ENCODE assay signal across 11 mouse cellular contexts in genomic region chr13:51479826-51480225, GRCm38 (mm10).
DNase-seq lines count a peak whose midpoint lies in the region; ATAC-seq lines count a peak whose summit lies in the region.
"Had no signal": no experiment of that assay in that cellular context is flagged by ENCODE, and none has a peak within 500 bp of the region (broad histone marks: within the 10 kb centered on the region; RNA-seq: fewer than 3 reads in every experiment).

No protein-coding gene starts in this region.

- H3K4me2 ChIP-seq in kidney, embryonic 15.5 days: no peak overlapping the region

- peak; percentile 72 for DNase-seq in kidney, adult 18-20 months
- DNase-seq in Muller cell, postnatal 12 days (ENCODE audit: inconsistent ontology term): peak; percentile 84
- peak; percentile 53 for DNase-seq in adrenal gland, adult 8-10 months
- peak; percentile 78 to 88 for DNase-seq in cerebellum, postnatal 14 days
- DNase-seq in left cerebral cortex, adult 8-10 months (ENCODE audit: low spot score in 2 of 2): no peak
- DNase-seq: liver had no signal

- H3K27ac ChIP-seq in kidney, embryonic 15.5 days: no peak overlapping the region
- H3K27ac ChIP-seq: macrophage; stomach, postnatal 0 days had no signal

- H3K4me1 ChIP-seq in kidney, embryonic 15.5 days: no peaks in the 10 kb centered on the region

- H3K27me3 ChIP-seq in kidney, embryonic 15.5 days: no peaks in the 10 kb centered on the region
- H3K27me3 ChIP-seq: CH12.LX had no signal

- no peak overlapping the region for H3K4me3 ChIP-seq in kidney, embryonic 15.5 days (replicated peaks)

- H3K36me3 ChIP-seq in kidney, embryonic 15.5 days: no peaks in the 10 kb centered on the region

- no peaks in the 10 kb centered on the region for H3K9me3 ChIP-seq in kidney, embryonic 15.5 days (replicated peaks)

- 77% methylated on average over 11 of the region's 11 CpGs for WGBS in kidney, embryonic 15.5 days

- H3K9ac ChIP-seq in kidney, embryonic 15.5 days: no peak overlapping the region

- no peak for ATAC-seq in kidney, embryonic 15.5 days (replicated peaks; ENCODE audit: low FRiP score)
- no peak for ATAC-seq in megakaryocyte progenitor cell, adult 5-6 weeks (replicated peaks; ENCODE audit: poor library complexity)

Comparison
In these comparisons a context has a peak if more than half of its experiments do, and no peak if none do; other contexts are left out.
1. DNase-seq: peak in kidney, adult 18-20 months (single experiment), Muller cell, postnatal 12 days (single experiment), adrenal gland, adult 8-10 months (single experiment) and cerebellum, postnatal 14 days (2 of 2); none in left cerebral cortex, adult 8-10 months (0 of 2).